Mouse (Mus musculus) liver, postnatal 0 days (tissue): ENCODE data around the gene 1600002K03Rik.

ENCODE experiments used
- CTCF ChIP-seq: sonication (generic); IDR thresholded peaks from 2 replicates; pipeline ENCODE4 v1.5.1; 2016; ENCODE audit warnings: antibody characterized with exemption, low read depth
- EP300 ChIP-seq: IDR thresholded peaks from 2 replicates; pipeline ENCODE4 v1.6.1; 2016; ENCODE audit warnings: antibody characterized with exemption, low read depth, mild to moderate bottlenecking

GRCm38 (mm10) chr10:80130403-80131031 lies 42.2 kb upstream of the 1600002K03Rik start:
- peak; percentile 36 for TF ChIP-seq CTCF
- TF ChIP-seq EP300, result no peak
